Mouse (Mus musculus) midbrain, embryonic 12.5 days (tissue): ENCODE results near the gene Eef1g. TPM values are rescaled to one million over a fixed set of nuclear protein-coding genes. Genes with fewer than 3 reads are reported as not detected.
"Not testable (repeated sequence)": the region's sequence is repeated elsewhere in the genome, so short reads cannot be mapped to it uniquely, and the experiment has no call there.

Experiments used
- ATAC-seq: fragments of 200-750 bp; cut with Nextera tagmentation; 2 replicates; pipeline ENCODE4 v1.8.0; 2017; ENCODE audit warnings: low read depth, moderate TSS enrichment, moderate library complexity; ENCODE audit not compliant: low FRiP score
- H3K27ac ChIP-seq: fragments of 300-500 bp; sonication (generic); replicated peaks from 2 replicates; pipeline ENCODE4 v1.5.1; 2016; ENCODE audit warnings: mild to moderate bottlenecking
- H3K27me3 ChIP-seq: fragments of 300-500 bp; sonication (generic); 2 replicates; pipeline ENCODE4 v1.6.1; 2016; ENCODE audit warnings: mild to moderate bottlenecking
- H3K36me3 ChIP-seq: fragments of 300-500 bp; sonication (generic); 2 replicates; pipeline ENCODE4 v1.6.1; 2016
- H3K4me1 ChIP-seq: fragments of 300-500 bp; sonication (generic); 2 replicates; pipeline ENCODE4 v1.6.1; 2016
- H3K4me2 ChIP-seq: fragments of 300-500 bp; sonication (generic); replicated peaks from 2 replicates; pipeline ENCODE4 v1.6.1; 2016; ENCODE audit warnings: mild to moderate bottlenecking, moderate library complexity
- H3K4me3 ChIP-seq: fragments of 300-500 bp; sonication (generic); 2 replicates; pipeline ENCODE4 v1.5.1; 2016; ENCODE audit warnings: mild to moderate bottlenecking
- H3K9ac ChIP-seq: fragments of 300-500 bp; sonication (generic); replicated peaks from 2 replicates; pipeline ENCODE4 v1.6.1; 2016; ENCODE audit warnings: mild to moderate bottlenecking, moderate library complexity
- H3K9me3 ChIP-seq: fragments of 300-500 bp; sonication (generic); 2 replicates; pipeline ENCODE4 v1.6.1; 2016; ENCODE audit warnings: mild to moderate bottlenecking
- WGBS: fragments of 180-500 bp; shearing (Covaris S2); methylation state at CpG from one replicate; pipeline ENCODE4 v1.1.7; 2016; 5-methylcytosine and 5-hydroxymethylcytosine counted together
- polyA plus RNA-seq: library from polyadenylated mRNA; unstranded; fragments of >200 nt; fragmentation: Nextera tagmentation; extraction: Ambion mirVana; gene quantifications from 2 replicates; pipeline ENCODE4 v1.2.1, GENCODE M21; 2016

The Eef1g gene
- polyA plus RNA-seq, 1 experiment from 2014 or later = 351 TPM

GRCm38 (mm10) chr19:8950190-8950589 is 16.7 kb upstream of the Eef1g start:
- WGBS = 90% methylated on average over 5 of the region's 5 CpGs
- peaks cover 74% of the 10 kb centered on the region for H3K36me3 ChIP-seq
- H3K9me3 ChIP-seq = no peaks in the 10 kb centered on the region
- H3K27ac ChIP-seq = no peak overlapping the region
- H3K4me3 ChIP-seq = no peak overlapping the region
- ATAC-seq = no peak
- H3K4me1 ChIP-seq = peaks cover 31% of the 10 kb centered on the region
- no peak overlapping the region for H3K4me2 ChIP-seq
- H3K9ac ChIP-seq = no peak overlapping the region
- H3K27me3 ChIP-seq = no peaks in the 10 kb centered on the region

- 96% methylated on average over 9 of the region's 9 CpGs for WGBS
- no peaks in the 10 kb centered on the region for H3K9me3 ChIP-seq
- no peak for ATAC-seq
- H3K4me1 ChIP-seq = peaks cover 32% of the 10 kb centered on the region
- peaks cover 71% of the 10 kb centered on the region for H3K36me3 ChIP-seq
- no peak overlapping the region for H3K4me3 ChIP-seq
- no peaks in the 10 kb centered on the region for H3K27me3 ChIP-seq
- H3K27ac ChIP-seq = peak overlapping the region; percentile 91
- H3K9ac ChIP-seq = peak overlapping the region; percentile 61; the same call in 1 of the 2 replicates
- peak overlapping the region; percentile 94 for H3K4me2 ChIP-seq
These were observed 14.6 kb upstream of the Eef1g start for GRCm38 (mm10) chr19:8952241-8952640.

- H3K36me3 ChIP-seq = peaks cover 68% of the 10 kb centered on the region
- no peaks in the 10 kb centered on the region for H3K27me3 ChIP-seq
- ATAC-seq = peak; percentile 96
- peak within 1 kb of the TSS; percentile 91 for H3K27ac ChIP-seq
- 4% methylated on average over 46 of the region's 46 CpGs for WGBS
- H3K4me1 ChIP-seq = peaks cover 32% of the 10 kb centered on the region
- no peaks in the 10 kb centered on the region for H3K9me3 ChIP-seq
- H3K4me3 ChIP-seq = peak within 1 kb of the TSS; percentile 85
- H3K4me2 ChIP-seq = peak within 1 kb of the TSS; percentile 94
- peak within 1 kb of the TSS; percentile 63 for H3K9ac ChIP-seq
These were observed 13.5 kb upstream of the Eef1g start, which contains the start of gene Tut1 for GRCm38 (mm10) chr19:8953135-8954039. TSS of gene Tut1 (plus strand) at chr19:8953847.

- Histone ChIP-seq H3K9me3 (no peaks in the 10 kb centered on the region), H3K4me2 (peak overlapping the region; percentile 94), H3K27ac (peak overlapping the region; percentile 91), H3K4me1 (peaks cover 32% of the 10 kb centered on the region), H3K27me3 (no peaks in the 10 kb centered on the region), H3K9ac (peak overlapping the region; percentile 63), H3K4me3 (peak overlapping the region; percentile 85), H3K36me3 (peaks cover 65% of the 10 kb centered on the region)
- ATAC-seq = no peak
- WGBS = 9% methylated on average over 9 of the region's 9 CpGs
These were observed 12.7 kb upstream of the Eef1g start for GRCm38 (mm10) chr19:8954171-8954570.

GRCm38 (mm10) chr19:8962256-8962655 is 4.6 kb upstream of the Eef1g start:
- H3K4me1 ChIP-seq = peaks cover 10% of the 10 kb centered on the region
- no peak overlapping the region for H3K27ac ChIP-seq
- WGBS = 90% methylated on average over 2 of the region's 2 CpGs
- H3K27me3 ChIP-seq = no peaks in the 10 kb centered on the region
- H3K9me3 ChIP-seq = no peaks in the 10 kb centered on the region
- H3K36me3 ChIP-seq = peaks cover 82% of the 10 kb centered on the region
- no peak for ATAC-seq
- no peak overlapping the region for H3K9ac ChIP-seq
- no peak overlapping the region for H3K4me2 ChIP-seq
- H3K4me3 ChIP-seq = no peak overlapping the region

GRCm38 (mm10) chr19:8965075-8965474 is 1.8 kb upstream of the Eef1g start:
- H3K9ac ChIP-seq = 0 out of 2 replicates have a peak overlapping the region, but pooled peaks have one; percentile 66
- WGBS = 88% methylated on average over 11 of the region's 11 CpGs

GRCm38 (mm10) chr19:8965771-8966170 is 1.1 kb upstream of the Eef1g start:
- 89% methylated on average over 8 of the region's 8 CpGs for WGBS
- H3K27me3 ChIP-seq = no peaks in the 10 kb centered on the region
- H3K9me3 ChIP-seq = no peaks in the 10 kb centered on the region
- H3K27ac ChIP-seq = peak overlapping the region; percentile 78
- H3K9ac ChIP-seq = peak overlapping the region; percentile 66; the same call in 1 of the 2 replicates
- H3K4me1 ChIP-seq = peaks cover 24% of the 10 kb centered on the region
- no peak overlapping the region for H3K4me3 ChIP-seq
- ATAC-seq = no peak
- peak overlapping the region; percentile 54 for H3K4me2 ChIP-seq
- peaks cover 77% of the 10 kb centered on the region for H3K36me3 ChIP-seq

More at GRCm38 (mm10) chr19:8965075-8965474, 1.8 kb upstream of the Eef1g start:
- Histone ChIP-seq H3K4me2 (no peak overlapping the region), H3K4me3 (no peak overlapping the region), H3K27ac (no peak overlapping the region), H3K9me3 (no peaks in the 10 kb centered on the region), H3K27me3 (no peaks in the 10 kb centered on the region), H3K36me3 (peaks cover 77% of the 10 kb centered on the region), H3K4me1 (peaks cover 24% of the 10 kb centered on the region)
- no peak for ATAC-seq

GRCm38 (mm10) chr19:8966198-8966589 is 647 bp upstream of the Eef1g start:
- 52% methylated on average over 5 of the region's 5 CpGs for WGBS
- no peaks in the 10 kb centered on the region for H3K27me3 ChIP-seq
- H3K4me3 ChIP-seq = peak overlapping the region; percentile 63
- H3K27ac ChIP-seq = peak overlapping the region; percentile 78
- peaks cover 77% of the 10 kb centered on the region for H3K36me3 ChIP-seq
- H3K9ac ChIP-seq = peak overlapping the region; percentile 66
- peak overlapping the region; percentile 54 for H3K4me2 ChIP-seq
- ATAC-seq = no peak
- H3K4me1 ChIP-seq = peaks cover 24% of the 10 kb centered on the region
- H3K9me3 ChIP-seq = no peaks in the 10 kb centered on the region

GRCm38 (mm10) chr19:8967373-8967743 is 517 bp downstream of the Eef1g start:
- Histone ChIP-seq H3K4me2 (peak overlapping the region; percentile 80), H3K4me3 (peak overlapping the region; percentile 63), H3K4me1 (peaks cover 24% of the 10 kb centered on the region), H3K27me3 (no peaks in the 10 kb centered on the region), H3K9ac (peak overlapping the region; percentile 84), H3K9me3 (no peaks in the 10 kb centered on the region), H3K27ac (peak overlapping the region; percentile 85), H3K36me3 (peaks cover 77% of the 10 kb centered on the region)
- no peak; the same call in 1 of the 2 replicates for ATAC-seq
- WGBS = under 1% methylated on average over 8 of the region's 8 CpGs

GRCm38 (mm10) chr19:8967893-8968292 is 1.1 kb downstream of the Eef1g start:
- Histone ChIP-seq H3K27ac (0 out of 2 replicates have a peak overlapping the region, but pooled peaks have one; percentile 85), H3K4me2 (peak overlapping the region; percentile 80), H3K4me1 (peaks cover 24% of the 10 kb centered on the region), H3K9me3 (no peaks in the 10 kb centered on the region), H3K4me3 (peak overlapping the region; percentile 63), H3K9ac (peak overlapping the region; percentile 84), H3K27me3 (no peaks in the 10 kb centered on the region), H3K36me3 (peaks cover 77% of the 10 kb centered on the region)
- 6% methylated on average over 9 of the region's 9 CpGs for WGBS
- ATAC-seq = no peak

- Histone ChIP-seq H3K4me1 (peaks cover 14% of the 10 kb centered on the region), H3K36me3 (peaks cover 90% of the 10 kb centered on the region)
- not testable (repeated sequence) for H3K27me3 ChIP-seq, H3K4me3 ChIP-seq, H3K9me3 ChIP-seq, H3K27ac ChIP-seq, H3K9ac ChIP-seq, H3K4me2 ChIP-seq, ATAC-seq
- 88% methylated on average over 8 of the region's 8 CpGs for WGBS
These were observed 5.7 kb downstream of the Eef1g start for GRCm38 (mm10) chr19:8972491-8972890.

- Histone ChIP-seq H3K36me3 (peaks cover 98% of the 10 kb centered on the region), H3K4me2 (no peak overlapping the region), H3K4me3 (no peak overlapping the region), H3K9me3 (no peaks in the 10 kb centered on the region), H3K9ac (no peak overlapping the region), H3K4me1 (no peaks in the 10 kb centered on the region), H3K27me3 (no peaks in the 10 kb centered on the region), H3K27ac (no peak overlapping the region)
- WGBS = 96% methylated on average over 1 of the region's 1 CpGs
- no peak for ATAC-seq
These were observed 7.8 kb downstream of the Eef1g start for GRCm38 (mm10) chr19:8974638-8975037.
